Mouse (Mus musculus) midbrain, embryonic 11.5 days (tissue): ENCODE data around the gene Actr8. TPM values are rescaled to one million over a fixed set of nuclear protein-coding genes. Genes with fewer than 3 reads are reported as not detected.

Source experiments
- ATAC-seq: fragments of 200-750 bp; cut with Nextera tagmentation; 2 replicates; pipeline ENCODE4 v1.8.0; 2017; ENCODE audit warnings: moderate TSS enrichment, moderate library complexity; ENCODE audit not compliant: low FRiP score
- DNase-seq: peaks from one replicate; pipeline ENCODE4 v3.0.0; 2015; ENCODE audit warnings: low spot score; ENCODE audit errors: missing footprints
- H3K27ac ChIP-seq: fragments of 300-500 bp; sonication (generic); 2 replicates; pipeline ENCODE4 v1.5.1; 2014; ENCODE audit warnings: low read depth, low read length
- H3K27me3 ChIP-seq: fragments of 300-500 bp; sonication (generic); 2 replicates; pipeline ENCODE4 v1.6.1; 2014; ENCODE audit warnings: mild to moderate bottlenecking, low read length, moderate library complexity, mixed read lengths; ENCODE audit not compliant: control insufficient read depth, insufficient read depth
- H3K36me3 ChIP-seq: fragments of 300-500 bp; sonication (generic); 2 replicates; pipeline ENCODE4 v1.6.1; 2014; ENCODE audit warnings: mild to moderate bottlenecking, low read length, moderate library complexity, mixed read lengths; ENCODE audit not compliant: control insufficient read depth, insufficient read depth
- H3K4me1 ChIP-seq: fragments of 300-500 bp; sonication (generic); 2 replicates; pipeline ENCODE4 v1.6.1; 2014; ENCODE audit warnings: low read length; ENCODE audit not compliant: control insufficient read depth, insufficient read depth
- H3K4me2 ChIP-seq: fragments of 300-500 bp; sonication (generic); 2 replicates; pipeline ENCODE4 v1.6.1; 2014; ENCODE audit warnings: mild to moderate bottlenecking, moderate library complexity
- H3K4me3 ChIP-seq: fragments of 300-500 bp; sonication (generic); 2 replicates; pipeline ENCODE4 v1.5.1; 2014; ENCODE audit warnings: low read depth, low read length
- H3K9ac ChIP-seq: fragments of 300-500 bp; sonication (generic); 2 replicates; pipeline ENCODE4 v1.6.1; 2014; ENCODE audit warnings: low read length
- H3K9me3 ChIP-seq: fragments of 300-500 bp; sonication (generic); 2 replicates; pipeline ENCODE4 v1.6.1; 2016; ENCODE audit warnings: low read length; ENCODE audit not compliant: control insufficient read depth
- WGBS: fragments of 180-500 bp; shearing (Covaris S2); extraction: QIAGEN DNeasy Blood & Tissue Kit; methylation state at CpG from one replicate; pipeline ENCODE4 v1.1.7; 2014; 5-methylcytosine and 5-hydroxymethylcytosine counted together
- polyA plus RNA-seq: library from polyadenylated mRNA; unstranded; fragments of >200 nt; fragmentation: Nextera tagmentation; extraction: Ambion mirVana; gene quantifications from 2 replicates; pipeline ENCODE4 v1.2.1, GENCODE M21; 2014

Gene Actr8
- polyA plus RNA-seq, 1 experiment from 2014 or later: 77.6 TPM

- Histone ChIP-seq H3K4me3 (no peak overlapping the region), H3K4me1 (no peaks in the 10 kb centered on the region), H3K4me2 (no peak overlapping the region), H3K36me3 (peaks cover 55% of the 10 kb centered on the region), H3K9me3 (no peaks in the 10 kb centered on the region), H3K9ac (no peak overlapping the region), H3K27ac (no peak overlapping the region), H3K27me3 (no peaks in the 10 kb centered on the region)
- DNase-seq: no peak
- ATAC-seq: no peak
- 93% methylated on average over 6 of the region's 6 CpGs for WGBS
Measured at GRCm38 (mm10) chr14:29987276-29987675, 9.1 kb downstream of the Actr8 start.

GRCm38 (mm10) chr14:29987739-29988138 lies 9.6 kb downstream of the Actr8 start:
- no peak for ATAC-seq

GRCm38 (mm10) chr14:29988337-29988736 lies 10.2 kb downstream of the Actr8 start:
- H3K4me2 ChIP-seq: no peak overlapping the region
- H3K9me3 ChIP-seq: no peaks in the 10 kb centered on the region
- no peak for DNase-seq
- no peak overlapping the region for H3K9ac ChIP-seq
- WGBS: 94% methylated on average over 4 of the region's 4 CpGs
- no peaks in the 10 kb centered on the region for H3K4me1 ChIP-seq
- no peaks in the 10 kb centered on the region for H3K27me3 ChIP-seq
- no peak for ATAC-seq
- no peak overlapping the region for H3K27ac ChIP-seq
- peaks cover 50% of the 10 kb centered on the region for H3K36me3 ChIP-seq
- no peak overlapping the region for H3K4me3 ChIP-seq

More at GRCm38 (mm10) chr14:29987739-29988138, 9.6 kb downstream of the Actr8 start:
- Histone ChIP-seq H3K4me3 (no peak overlapping the region), H3K4me1 (no peaks in the 10 kb centered on the region), H3K9ac (no peak overlapping the region), H3K27ac (no peak overlapping the region), H3K4me2 (no peak overlapping the region), H3K9me3 (no peaks in the 10 kb centered on the region), H3K27me3 (no peaks in the 10 kb centered on the region), H3K36me3 (peaks cover 50% of the 10 kb centered on the region)
- WGBS: 93% methylated on average over 9 of the region's 9 CpGs
- DNase-seq: no peak

GRCm38 (mm10) chr14:29994976-29995375 lies 16.8 kb downstream of the Actr8 start:
- no peaks in the 10 kb centered on the region for H3K27me3 ChIP-seq
- no peak overlapping the region for H3K9ac ChIP-seq
- no peak overlapping the region for H3K27ac ChIP-seq
- DNase-seq: no peak
- no peaks in the 10 kb centered on the region for H3K4me1 ChIP-seq
- no peak overlapping the region for H3K4me2 ChIP-seq
- H3K9me3 ChIP-seq: no peaks in the 10 kb centered on the region
- ATAC-seq: no peak
- no peak overlapping the region for H3K4me3 ChIP-seq
- WGBS: 83% methylated on average over 4 of the region's 4 CpGs
- peaks cover 25% of the 10 kb centered on the region for H3K36me3 ChIP-seq

GRCm38 (mm10) chr14:29996000-29996751 lies 18.0 kb downstream of the Actr8 start:
- Histone ChIP-seq H3K27me3 (no peaks in the 10 kb centered on the region), H3K4me2 (no peak overlapping the region), H3K27ac (no peak overlapping the region), H3K9me3 (no peaks in the 10 kb centered on the region), H3K9ac (no peak overlapping the region), H3K4me1 (no peaks in the 10 kb centered on the region), H3K36me3 (peaks cover 20% of the 10 kb centered on the region; the same call in 1 of the 2 replicates), H3K4me3 (no peak overlapping the region)
- no peak for DNase-seq
- WGBS: 95% methylated on average over 11 of the region's 11 CpGs
- ATAC-seq: no peak

- peaks cover 13% of the 10 kb centered on the region; the same call in 1 of the 2 replicates for H3K36me3 ChIP-seq
- H3K4me1 ChIP-seq: no peaks in the 10 kb centered on the region
- H3K9me3 ChIP-seq: no peaks in the 10 kb centered on the region
- H3K27me3 ChIP-seq: no peaks in the 10 kb centered on the region
- DNase-seq (no peak), ATAC-seq (no peak)
- no peak overlapping the region for H3K27ac ChIP-seq
- no peak overlapping the region for H3K4me2 ChIP-seq
- H3K4me3 ChIP-seq: no peak overlapping the region
- H3K9ac ChIP-seq: no peak overlapping the region
Measured at GRCm38 (mm10) chr14:29997345-29997744, 19.2 kb downstream of the Actr8 start.

GRCm38 (mm10) chr14:29998747-29999474 lies 20.8 kb downstream of the Actr8 start:
- Histone ChIP-seq H3K27ac (no peak overlapping the region), H3K4me3 (no peak overlapping the region), H3K9me3 (no peaks in the 10 kb centered on the region), H3K36me3 (peaks cover 10% of the 10 kb centered on the region; the same call in 1 of the 2 replicates), H3K27me3 (no peaks in the 10 kb centered on the region), H3K9ac (no peak overlapping the region), H3K4me2 (no peak overlapping the region), H3K4me1 (no peaks in the 10 kb centered on the region)
- DNase-seq: no peak
- WGBS: 83% methylated on average over 13 of the region's 13 CpGs
- ATAC-seq: no peak

GRCm38 (mm10) chr14:29999475-29999811 lies 21.3 kb downstream of the Actr8 start:
- no peaks in the 10 kb centered on the region for H3K27me3 ChIP-seq
- no peak overlapping the region for H3K4me3 ChIP-seq
- no peak overlapping the region for H3K4me2 ChIP-seq
- peaks cover 8% of the 10 kb centered on the region; the same call in 1 of the 2 replicates for H3K36me3 ChIP-seq
- 94% methylated on average over 3 of the region's 3 CpGs for WGBS
- ATAC-seq: no peak
- no peaks in the 10 kb centered on the region for H3K4me1 ChIP-seq
- no peak overlapping the region for H3K27ac ChIP-seq
- H3K9ac ChIP-seq: no peak overlapping the region
- DNase-seq: no peak
- no peaks in the 10 kb centered on the region for H3K9me3 ChIP-seq
